18 mouse cellular contexts compared by ENCODE assay signal in the genomic region with DNA sequence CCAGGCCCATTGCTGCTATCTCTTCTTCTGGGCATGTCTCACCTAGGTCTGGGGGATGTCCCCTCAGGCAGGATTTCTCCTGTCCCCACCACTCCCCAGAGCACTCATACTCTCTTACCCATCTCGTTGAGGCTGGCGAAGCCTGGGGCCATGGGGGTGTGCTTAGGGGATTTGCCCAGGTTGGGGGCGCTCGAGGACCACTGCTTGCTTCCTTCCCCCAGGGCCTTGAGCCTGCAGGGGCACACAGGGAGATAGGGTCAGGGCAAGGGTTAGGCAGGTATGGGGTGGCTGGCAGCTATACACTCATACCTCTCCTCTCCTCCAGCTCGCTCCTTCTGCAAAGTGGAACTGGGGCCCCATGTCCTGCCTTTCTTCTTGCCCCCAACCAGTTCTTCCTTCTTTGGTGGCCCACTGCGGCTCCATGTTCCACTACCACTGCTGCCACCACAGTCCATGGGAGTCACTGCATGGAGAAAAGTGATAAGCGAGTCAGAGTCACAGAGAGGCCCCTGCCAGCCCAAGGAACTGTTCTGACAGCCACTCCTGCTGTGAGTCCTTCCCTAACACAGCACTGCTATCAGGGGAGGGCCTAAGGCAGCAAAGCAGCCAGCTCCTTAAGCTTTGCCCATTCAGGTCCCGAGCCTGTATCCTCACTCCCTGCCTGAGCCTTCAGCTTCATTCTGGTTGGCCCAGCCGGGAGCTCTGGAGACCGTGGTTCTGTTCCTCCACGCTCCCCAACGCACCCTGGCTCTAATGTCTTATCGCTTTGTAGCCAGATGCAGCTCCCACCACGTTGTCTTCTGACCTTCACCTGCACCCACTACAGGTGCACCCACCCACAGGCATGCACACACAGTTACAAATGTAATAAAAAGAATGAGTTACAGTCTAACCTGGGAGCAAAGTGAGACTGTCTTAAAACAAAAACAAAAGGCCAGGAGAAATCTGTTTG. TPM values are rescaled to one million over a fixed set of nuclear protein-coding genes. Genes with fewer than 3 reads are reported as not detected.
DNase-seq lines count a peak whose midpoint lies in the region; ATAC-seq and TF ChIP-seq lines count a peak whose summit lies in the region.
"Had no signal": no experiment of that assay in that cellular context is flagged by ENCODE, and none has a peak within 500 bp of the region (broad histone marks: within the 10 kb centered on the region; RNA-seq: fewer than 3 reads in every experiment).

No protein-coding gene starts in this region.

- peak; percentile 43; the same call in 1 of the 2 replicates for TF ChIP-seq POLR2A in cortical plate, adult 2 months (IDR thresholded peaks at IDR 0.05; ENCODE audit: extremely low read depth, insufficient read depth, low read length)

- H3K4me2 ChIP-seq in forebrain, postnatal 0 days (ENCODE audit: low read depth), result no peak overlapping the region
- no peak overlapping the region for H3K4me2 ChIP-seq in forebrain, embryonic 13.5 days
- H3K4me2 ChIP-seq in midbrain, postnatal 0 days (ENCODE audit: low read depth, low read length, poor library complexity, severe bottlenecking), result no peak overlapping the region
- no peak overlapping the region for H3K4me2 ChIP-seq in midbrain, embryonic 13.5 days (replicated peaks)
- no peak overlapping the region for H3K4me2 ChIP-seq in heart, embryonic 12.5 days
- H3K4me2 ChIP-seq: embryonic facial prominence, embryonic 13.5 days; hindbrain, embryonic 15.5 days had no signal

- WGBS in forebrain, postnatal 0 days, result 67% methylated on average over 14 of the region's 14 CpGs
- 58% methylated on average over 14 of the region's 14 CpGs for WGBS in forebrain, embryonic 13.5 days
- WGBS in midbrain, postnatal 0 days, result 61% methylated on average over 13 of the region's 14 CpGs
- WGBS in midbrain, embryonic 13.5 days, result 59% methylated on average over 14 of the region's 14 CpGs
- WGBS in heart, embryonic 12.5 days, result 36% methylated on average over 14 of the region's 14 CpGs

- ATAC-seq in forebrain, postnatal 0 days, result peak; percentile 14; the same call in 1 of the 2 replicates
- no peak for ATAC-seq in forebrain, embryonic 13.5 days
- no peak for ATAC-seq in midbrain, postnatal 0 days (ENCODE audit: low FRiP score)
- no peak for ATAC-seq in midbrain, embryonic 13.5 days
- peak; percentile 53; the same call in 1 of the 2 replicates for ATAC-seq in megakaryocyte progenitor cell, adult 5-6 weeks (replicated peaks; ENCODE audit: poor library complexity)
- ATAC-seq in heart, embryonic 12.5 days (ENCODE audit: insufficient number of reproducible peaks, low FRiP score), result no peak

- peaks cover 66% of the 10 kb centered on the region for H3K36me3 ChIP-seq in forebrain, postnatal 0 days (ENCODE audit: insufficient read depth)
- H3K36me3 ChIP-seq in forebrain, embryonic 13.5 days (ENCODE audit: poor library complexity, severe bottlenecking), result peaks cover 74% of the 10 kb centered on the region
- H3K36me3 ChIP-seq in midbrain, postnatal 0 days (ENCODE audit: insufficient read depth, low read length), result peaks cover 47% of the 10 kb centered on the region
- peaks cover 76% of the 10 kb centered on the region for H3K36me3 ChIP-seq in midbrain, embryonic 13.5 days
- peaks cover 18% of the 10 kb centered on the region; the same call in 1 of the 2 replicates for H3K36me3 ChIP-seq in heart, embryonic 12.5 days

- H3K9ac ChIP-seq in forebrain, postnatal 0 days, result no peak overlapping the region
- H3K9ac ChIP-seq in forebrain, embryonic 13.5 days, result no peak overlapping the region
- no peak overlapping the region for H3K9ac ChIP-seq in midbrain, postnatal 0 days (replicated peaks; ENCODE audit: low read length, poor library complexity, severe bottlenecking)
- H3K9ac ChIP-seq in midbrain, embryonic 13.5 days (replicated peaks), result no peak overlapping the region
- H3K9ac ChIP-seq in heart, embryonic 12.5 days, result no peak overlapping the region
- H3K9ac ChIP-seq: embryonic facial prominence, embryonic 13.5 days; hindbrain, embryonic 15.5 days had no signal

- peaks cover 10% of the 10 kb centered on the region; the same call in 1 of the 2 replicates for H3K4me1 ChIP-seq in forebrain, postnatal 0 days (ENCODE audit: insufficient read depth)
- H3K4me1 ChIP-seq in forebrain, embryonic 13.5 days, result peaks cover 24% of the 10 kb centered on the region
- H3K4me1 ChIP-seq in midbrain, postnatal 0 days (ENCODE audit: insufficient read depth, low read length), result 0 out of 2 replicates have a peak, but pooled peaks cover 4% of the 10 kb centered on the region
- peaks cover 22% of the 10 kb centered on the region for H3K4me1 ChIP-seq in midbrain, embryonic 13.5 days (replicated peaks)
- H3K4me1 ChIP-seq in cortical plate, adult 2 months (ENCODE audit: control insufficient read depth, insufficient read depth, low read length), result peaks cover 2% of the 10 kb centered on the region; the same call in 1 of the 2 replicates
- H3K4me1 ChIP-seq in heart, embryonic 12.5 days (replicated peaks), result peaks cover 9% of the 10 kb centered on the region

- peak; percentile 32 for TF ChIP-seq CTCF in forebrain, postnatal 0 days (IDR thresholded peaks at IDR 0.05; ENCODE audit: low read depth)
- peak; percentile 26 for TF ChIP-seq CTCF in midbrain, postnatal 0 days (IDR thresholded peaks at IDR 0.05)
- TF ChIP-seq CTCF in cortical plate, adult 2 months (IDR thresholded peaks at IDR 0.05; ENCODE audit: extremely low read depth, insufficient read depth, low read length), result peak; percentile 9; the same call in 1 of the 2 replicates

- no peak overlapping the region for H3K27ac ChIP-seq in forebrain, postnatal 0 days (ENCODE audit: low read depth, low read length)
- no peak overlapping the region for H3K27ac ChIP-seq in forebrain, embryonic 13.5 days
- no peak overlapping the region for H3K27ac ChIP-seq in midbrain, postnatal 0 days (ENCODE audit: low read depth, low read length)
- no peak overlapping the region for H3K27ac ChIP-seq in midbrain, embryonic 13.5 days
- H3K27ac ChIP-seq in cortical plate, adult 2 months (ENCODE audit: insufficient read depth, low read length), result no peak overlapping the region
- H3K27ac ChIP-seq in heart, embryonic 12.5 days (ENCODE audit: poor library complexity, severe bottlenecking), result no peak overlapping the region
- H3K27ac ChIP-seq: embryonic facial prominence, embryonic 13.5 days; heart, embryonic 10.5 days; hindbrain, embryonic 15.5 days had no signal

- peak; percentile 22 for DNase-seq in forebrain, postnatal 0 days
- peak; percentile 21 for DNase-seq in midbrain, postnatal 0 days (ENCODE audit: low spot score)
- DNase-seq in yolk sac, embryonic 10.5 days (ENCODE audit: low spot score), result no peak
- DNase-seq: adrenal gland, postnatal 36 days; kidney, adult 18-20 months; layer of hippocampus, postnatal 36 days; midbrain, embryonic 14.5 days; right cerebral cortex, postnatal 14 days had no signal

- no peak overlapping the region for H3K4me3 ChIP-seq in forebrain, postnatal 0 days (ENCODE audit: low read depth, low read length)
- H3K4me3 ChIP-seq in forebrain, embryonic 13.5 days, result no peak overlapping the region
- H3K4me3 ChIP-seq in midbrain, postnatal 0 days (ENCODE audit: low read depth, low read length), result no peak overlapping the region
- no peak overlapping the region for H3K4me3 ChIP-seq in midbrain, embryonic 13.5 days (replicated peaks)
- no peak overlapping the region for H3K4me3 ChIP-seq in cortical plate, adult 2 months (ENCODE audit: insufficient read depth, low read length)
- H3K4me3 ChIP-seq in heart, embryonic 12.5 days, result no peak overlapping the region
- H3K4me3 ChIP-seq: embryonic facial prominence, embryonic 13.5 days; hindbrain, embryonic 15.5 days had no signal

- no peaks in the 10 kb centered on the region for H3K27me3 ChIP-seq in forebrain, postnatal 0 days (ENCODE audit: insufficient read depth, low read length)
- peaks cover 18% of the 10 kb centered on the region for H3K27me3 ChIP-seq in forebrain, embryonic 13.5 days
- H3K27me3 ChIP-seq in midbrain, postnatal 0 days (ENCODE audit: insufficient read depth, low read length), result no peaks in the 10 kb centered on the region
- H3K27me3 ChIP-seq in midbrain, embryonic 13.5 days, result peaks cover 33% of the 10 kb centered on the region
- peaks cover 92% of the 10 kb centered on the region for H3K27me3 ChIP-seq in heart, embryonic 12.5 days (replicated peaks)

- no peaks in the 10 kb centered on the region for H3K9me3 ChIP-seq in forebrain, postnatal 0 days (ENCODE audit: low read length)
- H3K9me3 ChIP-seq in forebrain, embryonic 13.5 days (replicated peaks), result no peaks in the 10 kb centered on the region
- H3K9me3 ChIP-seq in midbrain, postnatal 0 days (ENCODE audit: low read length), result no peaks in the 10 kb centered on the region
- no peaks in the 10 kb centered on the region for H3K9me3 ChIP-seq in midbrain, embryonic 13.5 days
- H3K9me3 ChIP-seq in heart, embryonic 12.5 days (replicated peaks), result no peaks in the 10 kb centered on the region
- H3K9me3 ChIP-seq: embryonic facial prominence, embryonic 13.5 days; heart, embryonic 10.5 days; hindbrain, embryonic 15.5 days had no signal

RNA-seq across cellular contexts. Expression of a gene that starts 5.3 kb away (rescaled TPM):
- total RNA-seq in forebrain, postnatal 0 days (2014; rRNA removed), result 95.8 and 111 TPM in 2 replicates
- 116 and 118 TPM in 2 replicates for polyA plus RNA-seq in forebrain, postnatal 0 days (2015; fragmentation: Nextera tagmentation; extraction: Ambion mirVana)
- 37.3 and 42.7 TPM in 2 replicates for polyA plus RNA-seq in forebrain, embryonic 13.5 days (2015; fragmentation: Nextera tagmentation; extraction: Ambion mirVana)
- 111 and 114 TPM in 2 replicates for total RNA-seq in midbrain, postnatal 0 days (2014; rRNA removed)
- polyA plus RNA-seq in midbrain, postnatal 0 days (2015; fragmentation: Nextera tagmentation; extraction: Ambion mirVana), result 125 and 133 TPM in 2 replicates
- 37.0 and 40.5 TPM in 2 replicates for polyA plus RNA-seq in midbrain, embryonic 13.5 days (2015; fragmentation: Nextera tagmentation; extraction: Ambion mirVana)
- polyA plus RNA-seq in cortical plate, adult 2 months (2012; rRNA removed), result 188 and 192 TPM in 2 replicates
- not detected in 2 replicates for total RNA-seq in megakaryocyte progenitor cell, adult 5-6 weeks (2015)
- not detected in 2 replicates for total RNA-seq in megakaryocyte progenitor cell, adult 5-6 weeks (2017)
- 0.09 TPM in 1 of 2 replicates, not detected in the other for polyA plus RNA-seq in heart, embryonic 12.5 days (2016; fragmentation: Nextera tagmentation; extraction: Ambion mirVana)
- total RNA-seq: gastrocnemius, adult 8-10 months; heart, postnatal 25 days had no signal
- polyA plus RNA-seq: heart, embryonic 10.5 days had no signal

RNA-seq across cellular contexts. Expression of a gene that starts 15.4 kb away (rescaled TPM):
- total RNA-seq in forebrain, postnatal 0 days (2014; rRNA removed), result 117 and 126 TPM in 2 replicates
- polyA plus RNA-seq in forebrain, postnatal 0 days (2015; fragmentation: Nextera tagmentation; extraction: Ambion mirVana), result 20.8 and 22.5 TPM in 2 replicates
- 9.0 TPM in 2 replicates for polyA plus RNA-seq in forebrain, embryonic 13.5 days (2015; fragmentation: Nextera tagmentation; extraction: Ambion mirVana)
- total RNA-seq in midbrain, postnatal 0 days (2014; rRNA removed), result 150 and 165 TPM in 2 replicates
- polyA plus RNA-seq in midbrain, postnatal 0 days (2015; fragmentation: Nextera tagmentation; extraction: Ambion mirVana), result 24.4 and 24.5 TPM in 2 replicates
- 11.0 and 12.7 TPM in 2 replicates for polyA plus RNA-seq in midbrain, embryonic 13.5 days (2015; fragmentation: Nextera tagmentation; extraction: Ambion mirVana)
- 181 and 189 TPM in 2 replicates for polyA plus RNA-seq in cortical plate, adult 2 months (2012; rRNA removed)
- total RNA-seq in megakaryocyte progenitor cell, adult 5-6 weeks (2015), result 1.7 and 4.3 TPM in 2 replicates
- total RNA-seq in megakaryocyte progenitor cell, adult 5-6 weeks (2017), result 3.4 and 5.2 TPM in 2 replicates
- polyA plus RNA-seq in heart, embryonic 12.5 days (2016; fragmentation: Nextera tagmentation; extraction: Ambion mirVana), result 8.8 and 9.8 TPM in 2 replicates

RNA-seq across cellular contexts. Expression of a gene that starts 30.2 kb away (rescaled TPM):
- 8.5 and 10.6 TPM in 2 replicates for total RNA-seq in forebrain, postnatal 0 days (2014; rRNA removed)
- polyA plus RNA-seq in forebrain, postnatal 0 days (2015; fragmentation: Nextera tagmentation; extraction: Ambion mirVana), result 5.7 and 6.5 TPM in 2 replicates
- polyA plus RNA-seq in forebrain, embryonic 13.5 days (2015; fragmentation: Nextera tagmentation; extraction: Ambion mirVana), result 10.8 and 12.3 TPM in 2 replicates
- total RNA-seq in midbrain, postnatal 0 days (2014; rRNA removed), result 6.5 and 10.4 TPM in 2 replicates
- polyA plus RNA-seq in midbrain, postnatal 0 days (2015; fragmentation: Nextera tagmentation; extraction: Ambion mirVana), result 9.2 and 9.5 TPM in 2 replicates
- polyA plus RNA-seq in midbrain, embryonic 13.5 days (2015; fragmentation: Nextera tagmentation; extraction: Ambion mirVana), result 12.8 and 13.2 TPM in 2 replicates
- polyA plus RNA-seq in cortical plate, adult 2 months (2012; rRNA removed), result 8.0 and 9.8 TPM in 2 replicates
- 0.71 and 3.1 TPM in 2 replicates for total RNA-seq in megakaryocyte progenitor cell, adult 5-6 weeks (2015)
- total RNA-seq in megakaryocyte progenitor cell, adult 5-6 weeks (2017), result 0.42 and 4.0 TPM in 2 replicates
- polyA plus RNA-seq in heart, embryonic 12.5 days (2016; fragmentation: Nextera tagmentation; extraction: Ambion mirVana), result 1.7 and 2.8 TPM in 2 replicates

Comparison
In these comparisons a context has a peak if more than half of its experiments do, and no peak if none do; other contexts are left out.
1. ATAC-seq: peak in forebrain, postnatal 0 days (single experiment) and megakaryocyte progenitor cell, adult 5-6 weeks (single experiment); none in forebrain, embryonic 13.5 days (single experiment), midbrain, postnatal 0 days (single experiment), midbrain, embryonic 13.5 days (single experiment) and heart, embryonic 12.5 days (single experiment).
2. RNA of a gene that starts 5.3 kb away (polyA plus RNA-seq): 188 to 192 TPM in cortical plate, adult 2 months, 125 to 133 TPM in midbrain, postnatal 0 days, 116 to 118 TPM in forebrain, postnatal 0 days, 37.3 to 42.7 TPM in forebrain, embryonic 13.5 days and 37.0 to 40.5 TPM in midbrain, embryonic 13.5 days; 0.09 TPM in heart, embryonic 12.5 days; every median in the first group is over 10 times any median in the second.
3. Peak in every context shown above with its lines, with median percentiles within 50 percentile points of each other: CTCF ChIP-seq.